Mouse (Mus musculus) testis, adult 2 months (tissue): ENCODE measurements at regions not wholly inside any gene's neighbourhood (a gene's known extent, or its start where the extent isn't known, plus 50 kb on each side); places are given as distances from the start of the nearest gene placed in this dataset.

ENCODE experiments used
- CTCF ChIP-seq: fragments of 200-500 bp; IDR thresholded peaks from 2 replicates; pipeline ENCODE4 v1.5.1; 2012; ENCODE audit warnings: low read depth, mild to moderate bottlenecking, inconsistent platforms, low read length, moderate library complexity; ENCODE audit not compliant: control insufficient read depth, insufficient read depth, insufficient replicate concordance
- POLR2A ChIP-seq: fragments of 200-500 bp; IDR thresholded peaks from 2 replicates; pipeline ENCODE4 v1.6.1; 2012; ENCODE audit warnings: low read depth, mild to moderate bottlenecking, inconsistent platforms, low read length, moderate library complexity; ENCODE audit not compliant: control insufficient read depth

- TF ChIP-seq POLR2A (no peak), CTCF (no peak)
These were observed 187.8 kb upstream of the Tle4 start for GRCm38 (mm10) chr19:14785661-14786060.
